Mouse (Mus musculus) C2C12 (cell line): ENCODE data around the gene Tmem41b. TPM values are rescaled to one million over a fixed set of nuclear protein-coding genes. Genes with fewer than 3 reads are reported as not detected.

Experiments used
- H3K27me3 ChIP-seq: one replicate; pipeline ENCODE4 v1.6.1; 2011; ENCODE audit not compliant: control insufficient read depth, insufficient read depth, insufficient read length
- H3K36me3 ChIP-seq: one replicate; pipeline ENCODE4 v1.6.1; 2011; ENCODE audit not compliant: control insufficient read depth, insufficient read depth
- H3K4me3 ChIP-seq: one replicate; pipeline ENCODE4 v1.5.1; 2011; ENCODE audit warnings: mild to moderate bottlenecking, control low read depth; ENCODE audit not compliant: poor library complexity, insufficient read depth, severe bottlenecking
- H3K79me2 ChIP-seq: one replicate; pipeline ENCODE4 v1.6.1; 2011; ENCODE audit not compliant: control insufficient read depth, insufficient read depth
- H3K79me3 ChIP-seq: one replicate; pipeline ENCODE4 v1.6.1; 2011; ENCODE audit warnings: low read depth, control low read depth
- H3ac ChIP-seq: one replicate; pipeline ENCODE3; 2011; ENCODE audit warnings: low read depth; ENCODE audit not compliant: control insufficient read depth, insufficient read length
- CEBPB ChIP-seq: IDR thresholded peaks from one replicate; pipeline ENCODE4 v1.6.1; 2011; ENCODE audit warnings: low read depth, mild to moderate bottlenecking, control low read depth, moderate library complexity
- CTCF ChIP-seq: IDR thresholded peaks from one replicate; pipeline ENCODE4 v1.5.1; 2011; ENCODE audit not compliant: control insufficient read depth, insufficient read depth, insufficient read length
- FOSL1 ChIP-seq: IDR thresholded peaks from one replicate; pipeline ENCODE4 v1.8.0; 2011; ENCODE audit warnings: mild to moderate bottlenecking, low read length; ENCODE audit not compliant: poor library complexity, insufficient read depth, severe bottlenecking
- MAX ChIP-seq: IDR thresholded peaks from one replicate; pipeline ENCODE4 v1.6.1; 2011; ENCODE audit warnings: mild to moderate bottlenecking, control low read depth
- MYOD1 ChIP-seq: IDR thresholded peaks from one replicate; pipeline ENCODE4 v1.6.1; 2011; ENCODE audit warnings: low read depth; ENCODE audit not compliant: control insufficient read depth, insufficient read length
- MYOG ChIP-seq: IDR thresholded peaks from one replicate; pipeline ENCODE4 v1.6.1; 2011; ENCODE audit not compliant: control insufficient read depth, insufficient read length; ENCODE audit errors: extremely low read depth
- USF1 ChIP-seq: IDR thresholded peaks from one replicate; pipeline ENCODE4 v1.6.1; 2011; ENCODE audit warnings: low read depth, mild to moderate bottlenecking, control low read depth, moderate library complexity
- polyA plus RNA-seq: library from polyadenylated mRNA; unstranded; fragments of >200 nt; fragmentation: generic; extraction: Trizol; gene quantifications from one replicate; pipeline ENCODE4 v1.2.1, GENCODE M21; 2012; ENCODE audit warnings: missing spikeins

Tmem41b gene
- polyA plus RNA-seq, 1 experiment, result 40.5 TPM

- Histone ChIP-seq H3K36me3 (no peaks in the 10 kb centered on the region), H3K79me3 (peaks cover 34% of the 10 kb centered on the region), H3K79me2 (peaks cover 44% of the 10 kb centered on the region), H3ac (peak overlapping the region; percentile 98), H3K27me3 (no peaks in the 10 kb centered on the region), H3K4me3 (peak overlapping the region; percentile 51)
- TF ChIP-seq CTCF, result no peak
- no peak for TF ChIP-seq MYOD1
- no peak for TF ChIP-seq MAX
These were observed 26.0 kb downstream of the Tmem41b start for GRCm38 (mm10) chr7:109960613-109961154.

GRCm38 (mm10) chr7:109959716-109960612 is 26.8 kb downstream of the Tmem41b start, which contains the start of gene Dennd5a:
Gene Dennd5a (minus strand): TSS chr7:109960470.
- Histone ChIP-seq H3K79me3 (peaks cover 42% of the 10 kb centered on the region), H3K79me2 (peaks cover 51% of the 10 kb centered on the region), H3K36me3 (no peaks in the 10 kb centered on the region), H3K27me3 (no peaks in the 10 kb centered on the region), H3ac (peak within 1 kb of the TSS; percentile 98), H3K4me3 (peak within 1 kb of the TSS; percentile 51)
- TF ChIP-seq CTCF (no peak), MAX (no peak), CEBPB (no peak), MYOG (no peak), MYOD1 (no peak), USF1 (no peak), FOSL1 (no peak)

GRCm38 (mm10) chr7:109958843-109959715 is 27.6 kb downstream of the Tmem41b start:
- no peaks in the 10 kb centered on the region for H3K36me3 ChIP-seq
- H3K79me3 ChIP-seq, result peaks cover 50% of the 10 kb centered on the region
- peaks cover 60% of the 10 kb centered on the region for H3K79me2 ChIP-seq
- TF ChIP-seq MAX, result no peak
- no peak for TF ChIP-seq CEBPB
- TF ChIP-seq MYOG, result no peak
- no peak for TF ChIP-seq CTCF
- no peak for TF ChIP-seq FOSL1
- TF ChIP-seq MYOD1, result no peak
- no peak for TF ChIP-seq USF1
- peak overlapping the region; percentile 98 for H3ac ChIP-seq
- peak overlapping the region; percentile 51 for H3K4me3 ChIP-seq
- no peaks in the 10 kb centered on the region for H3K27me3 ChIP-seq

- Histone ChIP-seq H3K4me3 (no peak overlapping the region), H3K27me3 (no peaks in the 10 kb centered on the region), H3ac (no peak overlapping the region), H3K36me3 (no peaks in the 10 kb centered on the region), H3K79me2 (peaks cover 69% of the 10 kb centered on the region), H3K79me3 (peaks cover 59% of the 10 kb centered on the region)
- TF ChIP-seq CEBPB, result no peak
- TF ChIP-seq CTCF, result no peak
- TF ChIP-seq MYOG, result no peak
- TF ChIP-seq MYOD1, result no peak
- TF ChIP-seq MAX, result no peak
- TF ChIP-seq FOSL1, result no peak
- no peak for TF ChIP-seq USF1
These were observed 28.5 kb downstream of the Tmem41b start for GRCm38 (mm10) chr7:109957996-109958789.
